Mouse (Mus musculus) brain, embryonic 14.5 days (tissue): Measurements from ENCODE around the gene Pate3.

ENCODE experiments used
- CTCF ChIP-seq: fragments of 200-500 bp; IDR thresholded peaks from 2 replicates; pipeline ENCODE4 v1.5.1; 2012; ENCODE audit warnings: inconsistent platforms, mild to moderate bottlenecking, moderate library complexity, borderline replicate concordance; ENCODE audit not compliant: insufficient read depth, insufficient read length; ENCODE audit errors: extremely low read depth
- POLR2A ChIP-seq: fragments of 200-500 bp; IDR thresholded peaks from 2 replicates; pipeline ENCODE4 v1.6.1; 2012; ENCODE audit warnings: mild to moderate bottlenecking, inconsistent platforms, borderline replicate concordance; ENCODE audit not compliant: poor library complexity, insufficient read depth, insufficient read length, severe bottlenecking; ENCODE audit errors: extremely low read depth

- no peak for TF ChIP-seq CTCF
- no peak for TF ChIP-seq POLR2A
These were observed at the start of gene Pate3 for GRCm38 (mm10) chr9:35648102-35648501.
